ENCODE assay signal across 14 mouse cellular contexts in genomic region chr2:159586697-159587473, GRCm38 (mm10).
DNase-seq lines count a peak whose midpoint lies in the region; ATAC-seq and TF ChIP-seq lines count a peak whose summit lies in the region.
"Had no signal": no experiment of that assay in that cellular context is flagged by ENCODE, and none has a peak within 500 bp of the region (broad histone marks: within the 10 kb centered on the region; RNA-seq: fewer than 3 reads in every experiment).

No protein-coding gene starts in this region.

- H3K4me1 ChIP-seq in kidney, postnatal 0 days (replicated peaks; ENCODE audit: insufficient read depth, low read length), result no peaks in the 10 kb centered on the region
- H3K4me1 ChIP-seq in kidney, embryonic 16.5 days (ENCODE audit: insufficient read depth, low read length), result peaks cover 5% of the 10 kb centered on the region; the same call in 1 of the 2 replicates
- no peaks in the 10 kb centered on the region for H3K4me1 ChIP-seq in neural tube, embryonic 11.5 days (ENCODE audit: control insufficient read depth, insufficient read depth, low read length)
- peaks cover 8% of the 10 kb centered on the region; the same call in 1 of the 2 replicates for H3K4me1 ChIP-seq in neural tube, embryonic 15.5 days
- H3K4me1 ChIP-seq: liver, embryonic 15.5 days had no signal

- 17% methylated on average over 6 of the region's 6 CpGs for WGBS in kidney, postnatal 0 days
- 20% methylated on average over 6 of the region's 6 CpGs for WGBS in kidney, embryonic 16.5 days
- 27% methylated on average over 6 of the region's 6 CpGs for WGBS in neural tube, embryonic 11.5 days
- 19% methylated on average over 6 of the region's 6 CpGs for WGBS in neural tube, embryonic 15.5 days

- peak; percentile 32 to 33 for DNase-seq in cerebellum, postnatal 14 days
- no peak for DNase-seq in cerebellum, postnatal 36 days
- DNase-seq in kidney, postnatal 0 days (ENCODE audit: low spot score), result peak; percentile 78
- peak; percentile 32 for DNase-seq in neural tube, embryonic 11.5 days (ENCODE audit: low spot score)
- DNase-seq in ovary, postnatal 36 days (ENCODE audit: low spot score), result no peak
- DNase-seq in urinary bladder, adult 2 months (ENCODE audit: low spot score), result no peak
- DNase-seq: B cell, adult 2 months; cerebellum, adult 9-11 months; gastrocnemius, postnatal 25 days; thymus, postnatal 25 days had no signal

- H3K9me3 ChIP-seq in kidney, postnatal 0 days (replicated peaks; ENCODE audit: low read length), result no peaks in the 10 kb centered on the region
- no peaks in the 10 kb centered on the region for H3K9me3 ChIP-seq in kidney, embryonic 16.5 days (ENCODE audit: low read length)
- H3K9me3 ChIP-seq in neural tube, embryonic 11.5 days (ENCODE audit: control insufficient read depth, low read length), result no peaks in the 10 kb centered on the region
- H3K9me3 ChIP-seq in neural tube, embryonic 15.5 days (replicated peaks), result no peaks in the 10 kb centered on the region
- H3K9me3 ChIP-seq: liver, embryonic 15.5 days had no signal

- no peak overlapping the region for H3K4me2 ChIP-seq in kidney, postnatal 0 days (ENCODE audit: low read length)
- H3K4me2 ChIP-seq in kidney, embryonic 16.5 days (replicated peaks; ENCODE audit: low read depth, low read length), result no peak overlapping the region
- no peak overlapping the region for H3K4me2 ChIP-seq in neural tube, embryonic 11.5 days (ENCODE audit: low read depth)
- H3K4me2 ChIP-seq in neural tube, embryonic 15.5 days, result no peak overlapping the region
- H3K4me2 ChIP-seq: liver, embryonic 15.5 days; midbrain, embryonic 11.5 days had no signal

- no peaks in the 10 kb centered on the region for H3K36me3 ChIP-seq in kidney, postnatal 0 days (ENCODE audit: insufficient read depth, low read length)
- H3K36me3 ChIP-seq in kidney, embryonic 16.5 days (ENCODE audit: insufficient read depth, low read length), result no peaks in the 10 kb centered on the region
- no peaks in the 10 kb centered on the region for H3K36me3 ChIP-seq in neural tube, embryonic 11.5 days (ENCODE audit: control insufficient read depth, insufficient read depth, low read length)
- H3K36me3 ChIP-seq in neural tube, embryonic 15.5 days, result no peaks in the 10 kb centered on the region
- H3K36me3 ChIP-seq: liver, embryonic 15.5 days had no signal

- peak; percentile 67 for TF ChIP-seq CTCF in kidney, postnatal 0 days (IDR thresholded peaks at IDR 0.05; ENCODE audit: low read depth)

- no peaks in the 10 kb centered on the region for H3K27me3 ChIP-seq in kidney, postnatal 0 days (ENCODE audit: insufficient read depth, low read length)
- H3K27me3 ChIP-seq in kidney, embryonic 16.5 days (ENCODE audit: insufficient read depth, low read length), result no peaks in the 10 kb centered on the region
- H3K27me3 ChIP-seq in neural tube, embryonic 11.5 days (ENCODE audit: control insufficient read depth, insufficient read depth, low read length), result no peaks in the 10 kb centered on the region
- H3K27me3 ChIP-seq in neural tube, embryonic 15.5 days (replicated peaks), result peaks cover 3% of the 10 kb centered on the region; the same call in 1 of the 2 replicates
- H3K27me3 ChIP-seq: liver, embryonic 15.5 days had no signal

- no peak overlapping the region for H3K9ac ChIP-seq in kidney, postnatal 0 days (ENCODE audit: low read depth, low read length)
- H3K9ac ChIP-seq in kidney, embryonic 16.5 days (replicated peaks; ENCODE audit: low read length), result no peak overlapping the region
- H3K9ac ChIP-seq in neural tube, embryonic 11.5 days (ENCODE audit: low read length), result no peak overlapping the region
- H3K9ac ChIP-seq in neural tube, embryonic 15.5 days (replicated peaks), result no peak overlapping the region
- H3K9ac ChIP-seq: liver, embryonic 15.5 days had no signal

- H3K4me3 ChIP-seq in kidney, postnatal 0 days (replicated peaks; ENCODE audit: low read depth, low read length), result no peak overlapping the region
- H3K4me3 ChIP-seq in kidney, embryonic 16.5 days (ENCODE audit: low read length), result no peak overlapping the region
- H3K4me3 ChIP-seq in neural tube, embryonic 11.5 days (ENCODE audit: low read depth, low read length), result no peak overlapping the region
- no peak overlapping the region for H3K4me3 ChIP-seq in neural tube, embryonic 15.5 days (replicated peaks)
- H3K4me3 ChIP-seq: liver, embryonic 15.5 days had no signal

- H3K27ac ChIP-seq in kidney, postnatal 0 days, result no peak overlapping the region
- H3K27ac ChIP-seq in kidney, embryonic 16.5 days (ENCODE audit: low read length), result no peak overlapping the region
- H3K27ac ChIP-seq in neural tube, embryonic 11.5 days (ENCODE audit: low read depth, low read length), result no peak overlapping the region
- H3K27ac ChIP-seq in neural tube, embryonic 15.5 days (replicated peaks), result no peak overlapping the region
- H3K27ac ChIP-seq: liver, embryonic 15.5 days had no signal

- no peak for ATAC-seq in kidney, postnatal 0 days (replicated peaks; ENCODE audit: low FRiP score, low read depth)
- no peak for ATAC-seq in kidney, embryonic 16.5 days (ENCODE audit: low FRiP score, low TSS enrichment)
- ATAC-seq in neural tube, embryonic 11.5 days (ENCODE audit: insufficient read depth, low FRiP score, low TSS enrichment), result no peak
- no peak for ATAC-seq in neural tube, embryonic 15.5 days (ENCODE audit: low FRiP score)

Comparison
In these comparisons a context has a peak if more than half of its experiments do, and no peak if none do; other contexts are left out.
1. DNase-seq: peak in cerebellum, postnatal 14 days (2 of 2), kidney, postnatal 0 days (single experiment) and neural tube, embryonic 11.5 days (single experiment); none in cerebellum, postnatal 36 days (0 of 2), ovary, postnatal 36 days (single experiment) and urinary bladder, adult 2 months (single experiment).